Mouse (Mus musculus): ENCODE data around the gene Gnmt. TPM values are rescaled to one million over a fixed set of nuclear protein-coding genes. Genes with fewer than 3 reads are reported as not detected.

Gnmt gene
- total RNA-seq, 1 experiment from 2014 or later = 2.2 TPM

GRCm38 (mm10) chr17:46747806-46748205 lies 18.8 kb upstream of the Gnmt start:
- ATAC-seq (replicated peaks; ENCODE audit: insufficient number of reproducible peaks, low FRiP score, low TSS enrichment, poor library complexity, severe bottlenecking) = no peak

GRCm38 (mm10) chr17:46747234-46747633 lies 18.3 kb upstream of the Gnmt start:
- ATAC-seq (replicated peaks; ENCODE audit: insufficient number of reproducible peaks, low FRiP score, low TSS enrichment, poor library complexity, severe bottlenecking) = no peak

GRCm38 (mm10) chr17:46745506-46745905 lies 16.5 kb upstream of the Gnmt start:
- ATAC-seq (replicated peaks; ENCODE audit: insufficient number of reproducible peaks, low FRiP score, low TSS enrichment, poor library complexity, severe bottlenecking) = no peak

GRCm38 (mm10) chr17:46742986-46743385 lies 14.0 kb upstream of the Gnmt start:
- no peak for ATAC-seq (replicated peaks; ENCODE audit: insufficient number of reproducible peaks, low FRiP score, low TSS enrichment, poor library complexity, severe bottlenecking)

GRCm38 (mm10) chr17:46741305-46741704 lies 12.3 kb upstream of the Gnmt start:
- ATAC-seq (replicated peaks; ENCODE audit: insufficient number of reproducible peaks, low FRiP score, low TSS enrichment, poor library complexity, severe bottlenecking) = no peak

- ATAC-seq (replicated peaks; ENCODE audit: insufficient number of reproducible peaks, low FRiP score, low TSS enrichment, poor library complexity, severe bottlenecking) = peak; percentile 59; the same call in 1 of the 2 replicates
These were observed 7.2 kb upstream of the Gnmt start for GRCm38 (mm10) chr17:46736160-46736559.

GRCm38 (mm10) chr17:46735287-46735686 lies 6.3 kb upstream of the Gnmt start:
- no peak for ATAC-seq (replicated peaks; ENCODE audit: insufficient number of reproducible peaks, low FRiP score, low TSS enrichment, poor library complexity, severe bottlenecking)

GRCm38 (mm10) chr17:46734055-46734454 lies 5.1 kb upstream of the Gnmt start:
- no peak for ATAC-seq (replicated peaks; ENCODE audit: insufficient number of reproducible peaks, low FRiP score, low TSS enrichment, poor library complexity, severe bottlenecking)

GRCm38 (mm10) chr17:46728496-46728895 lies 472 bp downstream of the Gnmt start:
- no peak for ATAC-seq (replicated peaks; ENCODE audit: insufficient number of reproducible peaks, low FRiP score, low TSS enrichment, poor library complexity, severe bottlenecking)

GRCm38 (mm10) chr17:46728021-46728420 lies 947 bp downstream of the Gnmt start:
- no peak for ATAC-seq (replicated peaks; ENCODE audit: insufficient number of reproducible peaks, low FRiP score, low TSS enrichment, poor library complexity, severe bottlenecking)

GRCm38 (mm10) chr17:46727271-46727670 lies 1.7 kb downstream of the Gnmt start:
- ATAC-seq (replicated peaks; ENCODE audit: insufficient number of reproducible peaks, low FRiP score, low TSS enrichment, poor library complexity, severe bottlenecking) = no peak

GRCm38 (mm10) chr17:46725731-46726645 lies 3.0 kb downstream of the Gnmt start:
- no peak for ATAC-seq (replicated peaks; ENCODE audit: insufficient number of reproducible peaks, low FRiP score, low TSS enrichment, poor library complexity, severe bottlenecking)

GRCm38 (mm10) chr17:46725273-46725672 lies 3.7 kb downstream of the Gnmt start:
- ATAC-seq (replicated peaks; ENCODE audit: insufficient number of reproducible peaks, low FRiP score, low TSS enrichment, poor library complexity, severe bottlenecking) = no peak

GRCm38 (mm10) chr17:46724477-46725084 lies 4.4 kb downstream of the Gnmt start:
- ATAC-seq (replicated peaks; ENCODE audit: insufficient number of reproducible peaks, low FRiP score, low TSS enrichment, poor library complexity, severe bottlenecking) = no peak

GRCm38 (mm10) chr17:46721077-46721476 lies 7.9 kb downstream of the Gnmt start:
- ATAC-seq (replicated peaks; ENCODE audit: insufficient number of reproducible peaks, low FRiP score, low TSS enrichment, poor library complexity, severe bottlenecking) = no peak

GRCm38 (mm10) chr17:46714756-46715481 lies 14.0 kb downstream of the Gnmt start:
- ATAC-seq (replicated peaks; ENCODE audit: insufficient number of reproducible peaks, low FRiP score, low TSS enrichment, poor library complexity, severe bottlenecking) = no peak

- ATAC-seq (replicated peaks; ENCODE audit: insufficient number of reproducible peaks, low FRiP score, low TSS enrichment, poor library complexity, severe bottlenecking) = no peak
These were observed 15.1 kb downstream of the Gnmt start for GRCm38 (mm10) chr17:46713849-46714248.

GRCm38 (mm10) chr17:46712442-46712841 lies 16.5 kb downstream of the Gnmt start:
- no peak for ATAC-seq (replicated peaks; ENCODE audit: insufficient number of reproducible peaks, low FRiP score, low TSS enrichment, poor library complexity, severe bottlenecking)

- ATAC-seq (replicated peaks; ENCODE audit: insufficient number of reproducible peaks, low FRiP score, low TSS enrichment, poor library complexity, severe bottlenecking) = no peak
These were observed 17.2 kb downstream of the Gnmt start for GRCm38 (mm10) chr17:46711612-46712271.

Data from monocyte, adult 5-6 weeks (primary cell).